ENCODE assay signal across 13 mouse cellular contexts in the genomic region with DNA sequence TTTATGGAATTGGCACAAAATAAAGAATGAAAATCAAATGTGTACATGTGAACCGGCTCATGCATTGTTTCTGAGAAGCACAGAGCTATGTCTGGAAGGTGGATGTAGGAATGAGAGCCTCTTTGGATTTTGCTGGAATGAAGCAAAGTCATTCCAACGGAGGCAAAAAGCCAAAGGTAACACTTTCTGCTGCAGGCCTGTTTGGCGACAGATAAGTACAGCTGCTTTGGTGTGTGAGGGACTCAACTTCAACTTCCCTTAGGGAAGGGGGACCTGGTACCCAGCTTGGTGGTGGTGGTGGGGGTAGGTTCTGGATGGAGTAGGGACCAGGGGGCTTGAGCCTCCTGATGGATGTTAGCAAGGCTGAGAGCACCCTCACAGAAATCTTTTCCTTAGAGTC. TPM values are rescaled to one million over a fixed set of nuclear protein-coding genes. Genes with fewer than 3 reads are reported as not detected.
DNase-seq lines count a peak whose midpoint lies in the region; ATAC-seq lines count a peak whose summit lies in the region.
"Had no signal": no experiment of that assay in that cellular context is flagged by ENCODE, and none has a peak within 500 bp of the region (broad histone marks: within the 10 kb centered on the region; RNA-seq: fewer than 3 reads in every experiment).

No protein-coding gene starts in this region.

- no peaks in the 10 kb centered on the region for H3K9me3 ChIP-seq in neural tube, embryonic 12.5 days
- no peaks in the 10 kb centered on the region for H3K9me3 ChIP-seq in hindbrain, embryonic 15.5 days
- H3K9me3 ChIP-seq in neural tube, embryonic 15.5 days (replicated peaks), result no peaks in the 10 kb centered on the region
- H3K9me3 ChIP-seq: embryonic facial prominence, embryonic 15.5 days had no signal

- no peak overlapping the region for H3K27ac ChIP-seq in neural tube, embryonic 12.5 days
- peak overlapping the region; percentile 71 for H3K27ac ChIP-seq in hindbrain, embryonic 15.5 days (replicated peaks)
- peak overlapping the region; percentile 67; the same call in 1 of the 2 replicates for H3K27ac ChIP-seq in neural tube, embryonic 15.5 days (replicated peaks)
- H3K27ac ChIP-seq: embryonic facial prominence, embryonic 15.5 days; liver, embryonic 14.5 days had no signal

- no peaks in the 10 kb centered on the region for H3K27me3 ChIP-seq in neural tube, embryonic 12.5 days (replicated peaks)
- H3K27me3 ChIP-seq in hindbrain, embryonic 15.5 days, result no peaks in the 10 kb centered on the region
- H3K27me3 ChIP-seq in neural tube, embryonic 15.5 days (replicated peaks), result no peaks in the 10 kb centered on the region
- H3K27me3 ChIP-seq: embryonic facial prominence, embryonic 15.5 days had no signal

- peaks cover 33% of the 10 kb centered on the region for H3K4me1 ChIP-seq in neural tube, embryonic 12.5 days
- H3K4me1 ChIP-seq in hindbrain, embryonic 15.5 days (replicated peaks), result peaks cover 61% of the 10 kb centered on the region
- H3K4me1 ChIP-seq in neural tube, embryonic 15.5 days, result peaks cover 43% of the 10 kb centered on the region

- peak overlapping the region; percentile 30; the same call in 1 of the 2 replicates for H3K4me2 ChIP-seq in neural tube, embryonic 12.5 days (replicated peaks)
- peak overlapping the region; percentile 38 for H3K4me2 ChIP-seq in hindbrain, embryonic 15.5 days
- H3K4me2 ChIP-seq in neural tube, embryonic 15.5 days, result peak overlapping the region; percentile 43

- no peak for ATAC-seq in neural tube, embryonic 12.5 days (ENCODE audit: low FRiP score, low read depth)
- ATAC-seq in hindbrain, embryonic 15.5 days (ENCODE audit: low FRiP score, low read depth), result no peak
- no peak for ATAC-seq in neural tube, embryonic 15.5 days (ENCODE audit: low FRiP score)

- peaks cover 41% of the 10 kb centered on the region for H3K36me3 ChIP-seq in neural tube, embryonic 12.5 days
- H3K36me3 ChIP-seq in hindbrain, embryonic 15.5 days, result no peaks in the 10 kb centered on the region
- H3K36me3 ChIP-seq in neural tube, embryonic 15.5 days, result 0 out of 2 replicates have a peak, but pooled peaks cover 2% of the 10 kb centered on the region

- no peak overlapping the region for H3K9ac ChIP-seq in neural tube, embryonic 12.5 days
- H3K9ac ChIP-seq in hindbrain, embryonic 15.5 days, result no peak overlapping the region
- no peak overlapping the region for H3K9ac ChIP-seq in neural tube, embryonic 15.5 days (replicated peaks)
- H3K9ac ChIP-seq: embryonic facial prominence, embryonic 15.5 days; liver, embryonic 14.5 days had no signal

- 92% methylated on average over 3 of the region's 3 CpGs for WGBS in neural tube, embryonic 12.5 days
- 73% methylated on average over 3 of the region's 3 CpGs for WGBS in hindbrain, embryonic 15.5 days
- WGBS in neural tube, embryonic 15.5 days, result 71% methylated on average over 3 of the region's 3 CpGs

- DNase-seq in heart, adult 18-20 months, result peak; percentile 53
- DNase-seq in heart, adult 8-10 months (ENCODE audit: low spot score), result no peak
- DNase-seq in neural tube, embryonic 10.5 days (ENCODE audit: extremely low spot score, low spot score), result no peak
- DNase-seq in thymus, postnatal 0 days (ENCODE audit: low spot score), result no peak
- no peak for DNase-seq in layer of hippocampus, postnatal 25 days (ENCODE audit: extremely low spot score in 1 of 2, low spot score in 1 of 2)
- DNase-seq: cerebellum, adult 8-10 months; kidney, adult 18-20 months had no signal

- H3K4me3 ChIP-seq in neural tube, embryonic 12.5 days, result no peak overlapping the region
- peak overlapping the region; percentile 9; the same call in 1 of the 2 replicates for H3K4me3 ChIP-seq in hindbrain, embryonic 15.5 days
- no peak overlapping the region; the same call in 1 of the 2 replicates for H3K4me3 ChIP-seq in neural tube, embryonic 15.5 days (replicated peaks)
- H3K4me3 ChIP-seq: embryonic facial prominence, embryonic 15.5 days had no signal

RNA-seq across cellular contexts. Expression of a gene that starts 19.2 kb away (rescaled TPM):
- total RNA-seq in heart, adult 18-20 months (2021), result 10 to 100 TPM; 10.5 to 13.7 TPM
- 10 to 100 TPM in 2 of 4 experiments, 1 to 10 TPM in 2; 9.2 to 13.8 (median 11.6) TPM for total RNA-seq in heart, adult 8-10 months (2022)
- 10.3 and 14.4 TPM in 2 replicates for polyA plus RNA-seq in neural tube, embryonic 12.5 days (2016; fragmentation: Nextera tagmentation; extraction: Ambion mirVana)
- 5.2 and 5.9 TPM in 2 replicates for polyA plus RNA-seq in hindbrain, embryonic 15.5 days (2015; fragmentation: Nextera tagmentation; extraction: Ambion mirVana)
- 5.2 and 6.6 TPM in 2 replicates for polyA plus RNA-seq in neural tube, embryonic 15.5 days (2015; fragmentation: Nextera tagmentation; extraction: Ambion mirVana)
- polyA plus RNA-seq in thymus, postnatal 0 days (2015; fragmentation: Nextera tagmentation; extraction: Ambion mirVana), result 0.55 and 0.57 TPM in 2 replicates
- total RNA-seq in layer of hippocampus, postnatal 25 days (2021), result 100 to 1,000 TPM; 110 to 125 TPM
- total RNA-seq: monocyte, adult 5-6 weeks had no signal

Comparison
In these comparisons a context has a peak if more than half of its experiments do, and no peak if none do; other contexts are left out.
1. DNase-seq: peak in heart, adult 18-20 months (2 of 2); none in heart, adult 8-10 months (single experiment), neural tube, embryonic 10.5 days (single experiment), thymus, postnatal 0 days (single experiment) and layer of hippocampus, postnatal 25 days (0 of 2).
2. Peak in every context shown above with its lines, with median percentiles within 50 percentile points of each other: H3K4me2 ChIP-seq.